Mouse (Mus musculus) liver, adult 2 months (tissue): ENCODE measurements around the gene Emilin3. TPM values are rescaled to one million over a fixed set of nuclear protein-coding genes. Genes with fewer than 3 reads are reported as not detected.
"Not testable (repeated sequence)": the region's sequence is repeated elsewhere in the genome, so short reads cannot be mapped to it uniquely, and the experiment has no call there.

Source experiments
- DNase-seq: peaks from one replicate; pipeline ENCODE4 v3.0.0-alpha.2; 2011; ENCODE audit warnings: low read depth, low spot score; ENCODE audit errors: extremely low read depth
- H3K27ac ChIP-seq: fragments of 200-500 bp; replicated peaks from 2 replicates; pipeline ENCODE4 v1.5.1; 2012; ENCODE audit warnings: low read depth, mild to moderate bottlenecking, control low read depth, inconsistent platforms, low read length; ENCODE audit not compliant: insufficient read depth
- H3K27me3 ChIP-seq: fragments of 200-500 bp; 2 replicates; pipeline ENCODE4 v1.6.1; 2012; ENCODE audit warnings: mild to moderate bottlenecking, moderate library complexity, low read length, inconsistent platforms; ENCODE audit not compliant: control insufficient read depth, insufficient read depth
- H3K36me3 ChIP-seq: fragments of 200-500 bp; 2 replicates; pipeline ENCODE4 v1.6.1; 2012; ENCODE audit warnings: low read length, inconsistent platforms; ENCODE audit not compliant: control insufficient read depth, insufficient read depth
- H3K4me1 ChIP-seq: fragments of 200-500 bp; 2 replicates; pipeline ENCODE4 v1.6.1; 2011; ENCODE audit warnings: low read length; ENCODE audit not compliant: control insufficient read depth, insufficient read depth
- H3K4me3 ChIP-seq: fragments of 200-500 bp; 2 replicates; pipeline ENCODE4 v1.5.1; 2011; ENCODE audit warnings: low read depth, mild to moderate bottlenecking, control low read depth, low read length, moderate library complexity; ENCODE audit not compliant: insufficient read depth
- H3K79me2 ChIP-seq: fragments of 200-500 bp; 2 replicates; pipeline ENCODE4 v1.6.1; 2012; ENCODE audit warnings: inconsistent platforms, mild to moderate bottlenecking, low read length, moderate library complexity; ENCODE audit not compliant: control insufficient read depth, insufficient read depth
- H3K9ac ChIP-seq: fragments of 200-500 bp; 2 replicates; pipeline ENCODE4 v1.6.1; 2012; ENCODE audit warnings: low read depth, mild to moderate bottlenecking, control low read depth, inconsistent platforms, low read length
- CTCF ChIP-seq: fragments of 200-500 bp; IDR thresholded peaks from 2 replicates; pipeline ENCODE4 v1.5.1; 2011; ENCODE audit warnings: low read depth, low read length, control low read depth
- POLR2A ChIP-seq: fragments of 200-500 bp; IDR thresholded peaks from 2 replicates; pipeline ENCODE4 v1.6.1; 2011; ENCODE audit warnings: low read length, control low read depth; ENCODE audit not compliant: insufficient read depth; ENCODE audit errors: extremely low read depth
- WGBS: fragments of 180-500 bp; shearing (Covaris S2); methylation state at CpG from one replicate; pipeline ENCODE4 v1.1.7; 2018; 5-methylcytosine and 5-hydroxymethylcytosine counted together
- polyA plus RNA-seq: library from polyadenylated mRNA; depleted of rRNA; stranded (reverse); fragments of >200 nt; gene quantifications from 2 replicates; pipeline ENCODE4 v1.2.3, GENCODE M21; 2012; rRNA removed
- total RNA-seq: library from RNA; depleted of rRNA; stranded (reverse); fragments of >200 nt; gene quantifications from 2 replicates; pipeline ENCODE4 v1.2.3, GENCODE M21; 2014; rRNA removed

The Emilin3 gene
- total RNA-seq: not detected in 2 replicates
- polyA plus RNA-seq: 0.02 TPM in 1 of 2 replicates, not detected in the other

DNA sequence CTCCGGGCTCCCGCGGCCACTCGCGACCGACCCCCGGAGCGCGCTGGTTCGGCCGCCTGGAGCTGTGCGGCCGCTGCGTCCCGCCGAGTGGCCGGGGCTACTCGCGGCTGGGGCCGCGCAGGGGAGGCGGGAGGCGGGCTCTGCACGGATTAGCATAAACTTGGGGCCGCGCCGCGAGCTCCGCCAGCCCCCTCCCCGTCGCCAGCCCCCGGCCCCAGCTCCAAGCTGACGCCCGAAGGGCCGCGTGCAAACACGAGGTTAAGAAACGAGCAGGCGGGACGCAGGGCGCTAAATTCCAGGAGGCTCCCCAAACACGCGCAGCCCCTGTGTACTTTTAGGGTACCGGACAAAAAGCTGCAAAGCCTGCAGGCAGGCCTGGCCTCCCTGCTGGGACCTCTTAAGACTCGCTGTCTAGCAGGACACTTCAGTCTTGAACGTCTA is at the start of gene Emilin3:
Gene Emilin3, minus strand, starts transcription at position 98 of the 441 bp plus-strand sequence.
- DNase-seq: no peak
- peaks cover 8% of the 10 kb centered on the region for H3K27me3 ChIP-seq
- H3K4me1 ChIP-seq: no peaks in the 10 kb centered on the region
- no peak within 1 kb of the TSS for H3K27ac ChIP-seq
- no peaks in the 10 kb centered on the region for H3K79me2 ChIP-seq
- no peaks in the 10 kb centered on the region for H3K36me3 ChIP-seq
- no peak within 1 kb of the TSS for H3K9ac ChIP-seq
- H3K4me3 ChIP-seq: no peak within 1 kb of the TSS
- no peak for TF ChIP-seq CTCF
- TF ChIP-seq POLR2A: no peak
- 1% methylated on average over 46 of the region's 46 CpGs for WGBS

GRCm38 (mm10) chr2:160960956-160961646 is 49.0 kb upstream of the Emilin3 start:
- H3K36me3 ChIP-seq: peaks cover 43% of the 10 kb centered on the region
- no peaks in the 10 kb centered on the region for H3K4me1 ChIP-seq
- no peaks in the 10 kb centered on the region for H3K27me3 ChIP-seq
- no peak overlapping the region for H3K9ac ChIP-seq
- WGBS: 76% methylated on average over 6 of the region's 6 CpGs
- DNase-seq: peak; percentile 29
- no peak overlapping the region for H3K27ac ChIP-seq
- TF ChIP-seq CTCF (no peak), POLR2A (no peak)
- no peaks in the 10 kb centered on the region for H3K79me2 ChIP-seq
- H3K4me3 ChIP-seq: no peak overlapping the region

GRCm38 (mm10) chr2:160959901-160960300 is 47.8 kb upstream of the Emilin3 start:
- no peaks in the 10 kb centered on the region for H3K79me2 ChIP-seq
- no peak overlapping the region for H3K4me3 ChIP-seq
- H3K27ac ChIP-seq: no peak overlapping the region
- WGBS: 92% methylated on average over 5 of the region's 5 CpGs
- no peaks in the 10 kb centered on the region for H3K4me1 ChIP-seq
- DNase-seq: no peak
- no peak for TF ChIP-seq CTCF
- TF ChIP-seq POLR2A: no peak
- no peak overlapping the region for H3K9ac ChIP-seq
- H3K36me3 ChIP-seq: peaks cover 41% of the 10 kb centered on the region
- H3K27me3 ChIP-seq: no peaks in the 10 kb centered on the region

DNA sequence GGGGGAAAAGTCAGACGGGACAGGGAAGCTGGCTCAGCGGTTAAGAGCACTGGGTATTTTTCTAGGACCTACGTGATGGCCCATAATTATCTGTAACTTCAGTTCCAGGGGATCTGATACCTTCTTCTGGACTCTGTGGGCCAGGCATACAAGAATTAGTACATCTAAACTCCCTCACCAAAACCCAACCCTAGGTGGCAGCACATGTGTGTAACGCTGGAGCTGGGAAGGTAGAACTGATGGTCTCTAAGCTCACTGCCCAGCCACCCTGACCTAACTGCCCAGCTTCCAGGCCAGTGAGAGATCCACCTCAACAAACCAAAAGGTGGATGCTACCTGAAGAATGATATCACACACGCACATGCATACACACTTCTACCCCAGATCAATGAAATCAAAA is 46.6 kb upstream of the Emilin3 start:
- Histone ChIP-seq H3K4me1 (no peaks in the 10 kb centered on the region), H3K4me3 (no peak overlapping the region), H3K36me3 (peaks cover 36% of the 10 kb centered on the region), H3K27me3 (no peaks in the 10 kb centered on the region), H3K27ac (no peak overlapping the region), H3K79me2 (no peaks in the 10 kb centered on the region), H3K9ac (no peak overlapping the region)
- WGBS: 93% methylated on average over 5 of the region's 5 CpGs
- peak; percentile 37 for TF ChIP-seq CTCF
- TF ChIP-seq POLR2A: no peak
- DNase-seq: no peak

- not testable (repeated sequence) for H3K4me1 ChIP-seq, H3K27me3 ChIP-seq, H3K4me3 ChIP-seq, DNase-seq, H3K27ac ChIP-seq, H3K9ac ChIP-seq, H3K79me2 ChIP-seq
- H3K36me3 ChIP-seq: peaks cover 36% of the 10 kb centered on the region
Observed at GRCm38 (mm10) chr2:160957801-160958200, 45.7 kb upstream of the Emilin3 start.

DNA sequence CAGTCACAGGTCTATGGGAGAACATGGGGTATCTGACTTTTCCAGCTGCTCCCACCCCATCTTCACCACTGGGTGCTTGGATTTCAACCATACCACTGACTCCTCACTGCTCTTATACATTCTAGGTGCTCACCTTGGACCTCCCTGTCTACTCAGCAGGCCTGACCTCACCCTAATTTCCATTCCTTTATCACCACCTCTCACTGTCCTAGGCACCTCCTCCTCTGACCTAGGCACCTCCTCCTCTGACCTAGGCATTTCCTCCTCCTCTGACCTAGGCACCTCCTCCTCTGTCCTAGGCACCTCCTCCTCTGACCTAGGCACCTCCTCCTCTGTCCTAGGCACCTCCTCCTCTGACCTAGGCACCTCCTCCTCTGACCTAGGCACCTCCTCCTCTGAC is 45.2 kb upstream of the Emilin3 start:
- H3K79me2 ChIP-seq, H3K4me3 ChIP-seq, H3K9ac ChIP-seq, H3K4me1 ChIP-seq, H3K27me3 ChIP-seq, H3K27ac ChIP-seq, DNase-seq: not testable (repeated sequence)
- peaks cover 32% of the 10 kb centered on the region for H3K36me3 ChIP-seq
